Comparison of ENCODE assay signal across 17 mouse cellular contexts in genomic region chr9:42036885-42037284, GRCm38 (mm10).
"Had no signal": no experiment of that assay in that cellular context is flagged by ENCODE, and none has a peak within 500 bp of the region (broad histone marks: within the 10 kb centered on the region; RNA-seq: fewer than 3 reads in every experiment).

No protein-coding gene starts in this region.

- H3K4me1 ChIP-seq: limb, embryonic 15.5 days; megakaryocyte, embryonic 14.5 days had no signal

- DNase-seq: layer of hippocampus, adult 9-11 months; layer of hippocampus, postnatal 36 days; lung, postnatal 10 days; right cerebral cortex, adult 18-20 months; right cerebral cortex, postnatal 25 days; spleen, adult 18-20 months; thymus, adult 18-20 months; thymus, postnatal 14 days had no signal

- H3K9me3 ChIP-seq: limb, embryonic 15.5 days; megakaryocyte, embryonic 14.5 days; midbrain, embryonic 12.5 days; neural tube, embryonic 15.5 days had no signal

- H3K36me3 ChIP-seq: limb, embryonic 15.5 days; midbrain, embryonic 12.5 days; neural tube, embryonic 15.5 days had no signal

- H3K4me2 ChIP-seq: limb, embryonic 15.5 days; midbrain, embryonic 12.5 days; neural tube, embryonic 15.5 days had no signal

- H3K4me3 ChIP-seq: limb, embryonic 15.5 days; megakaryocyte, embryonic 14.5 days; midbrain, embryonic 12.5 days; myocyte; neural tube, embryonic 15.5 days had no signal

- H3K27me3 ChIP-seq: limb, embryonic 15.5 days; megakaryocyte, embryonic 14.5 days; neural tube, embryonic 15.5 days had no signal

- H3K27ac ChIP-seq: hindbrain, postnatal 0 days; kidney, postnatal 0 days; limb, embryonic 15.5 days; liver, embryonic 14.5 days; macrophage; midbrain, embryonic 12.5 days; neural tube, embryonic 15.5 days had no signal

- H3K9ac ChIP-seq: limb, embryonic 15.5 days; liver, embryonic 14.5 days; midbrain, embryonic 12.5 days; neural tube, embryonic 15.5 days had no signal

- ATAC-seq: hindbrain, postnatal 0 days had no signal
